Mouse (Mus musculus): ENCODE results near the gene Gm11444. TPM values are rescaled to one million over a fixed set of nuclear protein-coding genes. Genes with fewer than 3 reads are reported as not detected.

Gm11444 gene
- polyA plus RNA-seq, 1 experiment from 2014 or later, result not detected

- peak within 1 kb of the TSS; percentile 93 for H3K4me2 ChIP-seq
- H3K4me3 ChIP-seq (ENCODE audit: low read depth, low read length), result peak within 1 kb of the TSS; percentile 80
- H3K36me3 ChIP-seq (ENCODE audit: insufficient read depth), result peaks cover 36% of the 10 kb centered on the region
- no peaks in the 10 kb centered on the region for H3K9me3 ChIP-seq (ENCODE audit: low read depth, low read length)
- DNase-seq (peak; percentile 98), ATAC-seq (ENCODE audit: insufficient read depth) (peak; percentile 89)
- peaks cover 58% of the 10 kb centered on the region for H3K27me3 ChIP-seq (ENCODE audit: insufficient read depth, low read length)
- H3K9ac ChIP-seq, result peak within 1 kb of the TSS; percentile 99
- H3K27ac ChIP-seq (ENCODE audit: low read depth), result peak within 1 kb of the TSS; percentile 99
- peaks cover 17% of the 10 kb centered on the region for H3K4me1 ChIP-seq (ENCODE audit: insufficient read depth)
- 1% methylated on average over 52 of the region's 52 CpGs for WGBS
- 0 out of 2 replicates have a peak, but pooled peaks have one; percentile 22 for TF ChIP-seq CTCF (IDR thresholded peaks at IDR 0.05; ENCODE audit: low read depth)
These were observed 17.8 kb downstream of the Gm11444 start, which contains the start of gene Tbx2 for GRCm38 (mm10) chr11:85832231-85832924. Gene Tbx2, plus strand, starts transcription at chr11:85832551.

GRCm38 (mm10) chr11:85831656-85832230 lies 18.4 kb downstream of the Gm11444 start:
- H3K27me3 ChIP-seq (ENCODE audit: insufficient read depth, low read length), result peaks cover 57% of the 10 kb centered on the region
- H3K4me2 ChIP-seq, result peak overlapping the region; percentile 93
- peak overlapping the region; percentile 99 for H3K9ac ChIP-seq
- H3K36me3 ChIP-seq (ENCODE audit: insufficient read depth), result peaks cover 30% of the 10 kb centered on the region
- peak overlapping the region; percentile 99 for H3K27ac ChIP-seq (ENCODE audit: low read depth)
- ATAC-seq (ENCODE audit: insufficient read depth) (no peak), DNase-seq (peak; percentile 81)
- no peaks in the 10 kb centered on the region for H3K9me3 ChIP-seq (ENCODE audit: low read depth, low read length)
- peaks cover 24% of the 10 kb centered on the region for H3K4me1 ChIP-seq (ENCODE audit: insufficient read depth)
- TF ChIP-seq CTCF (IDR thresholded peaks at IDR 0.05; ENCODE audit: low read depth), result no peak
- peak overlapping the region; percentile 80 for H3K4me3 ChIP-seq (ENCODE audit: low read depth, low read length)
- WGBS, result under 1% methylated on average over 33 of the region's 33 CpGs

GRCm38 (mm10) chr11:85830901-85831341 lies 19.2 kb downstream of the Gm11444 start:
- H3K27ac ChIP-seq (ENCODE audit: low read depth), result peak overlapping the region; percentile 99
- peaks cover 22% of the 10 kb centered on the region for H3K36me3 ChIP-seq (ENCODE audit: insufficient read depth)
- H3K9ac ChIP-seq, result peak overlapping the region; percentile 99
- ATAC-seq (ENCODE audit: insufficient read depth), result no peak
- 2% methylated on average over 17 of the region's 17 CpGs for WGBS
- peak overlapping the region; percentile 93 for H3K4me2 ChIP-seq
- H3K4me3 ChIP-seq (ENCODE audit: low read depth, low read length), result peak overlapping the region; percentile 80
- TF ChIP-seq CTCF (IDR thresholded peaks at IDR 0.05; ENCODE audit: low read depth), result peak; percentile 63
- H3K27me3 ChIP-seq (ENCODE audit: insufficient read depth, low read length), result peaks cover 54% of the 10 kb centered on the region
- H3K4me1 ChIP-seq (ENCODE audit: insufficient read depth), result peaks cover 24% of the 10 kb centered on the region
- no peaks in the 10 kb centered on the region for H3K9me3 ChIP-seq (ENCODE audit: low read depth, low read length)
- DNase-seq, result peak; percentile 82

GRCm38 (mm10) chr11:85829520-85830440 lies 20.4 kb downstream of the Gm11444 start:
- DNase-seq, result peak; percentile 86
- H3K36me3 ChIP-seq (ENCODE audit: insufficient read depth), result peaks cover 10% of the 10 kb centered on the region
- under 1% methylated on average over 60 of the region's 61 CpGs for WGBS
- H3K27ac ChIP-seq (ENCODE audit: low read depth), result peak overlapping the region; percentile 99
- TF ChIP-seq CTCF (IDR thresholded peaks at IDR 0.05; ENCODE audit: low read depth), result peak; percentile 29
- peak overlapping the region; percentile 99 for H3K9ac ChIP-seq
- peak overlapping the region; percentile 80 for H3K4me3 ChIP-seq (ENCODE audit: low read depth, low read length)
- peaks cover 42% of the 10 kb centered on the region for H3K27me3 ChIP-seq (ENCODE audit: insufficient read depth, low read length)
- no peaks in the 10 kb centered on the region for H3K9me3 ChIP-seq (ENCODE audit: low read depth, low read length)
- peak; percentile 33 for ATAC-seq (ENCODE audit: insufficient read depth)
- peaks cover 28% of the 10 kb centered on the region for H3K4me1 ChIP-seq (ENCODE audit: insufficient read depth)
- H3K4me2 ChIP-seq, result peak overlapping the region; percentile 93

GRCm38 (mm10) chr11:85828691-85829519 lies 21.2 kb downstream of the Gm11444 start:
- Histone ChIP-seq H3K27ac (ENCODE audit: low read depth) (peak overlapping the region; percentile 99), H3K27me3 (ENCODE audit: insufficient read depth, low read length) (peaks cover 35% of the 10 kb centered on the region), H3K36me3 (ENCODE audit: insufficient read depth) (peaks cover 1% of the 10 kb centered on the region), H3K9ac (peak overlapping the region; percentile 99), H3K4me3 (ENCODE audit: low read depth, low read length) (peak overlapping the region; percentile 80), H3K9me3 (ENCODE audit: low read depth, low read length) (no peaks in the 10 kb centered on the region), H3K4me2 (peak overlapping the region; percentile 93), H3K4me1 (ENCODE audit: insufficient read depth) (peaks cover 28% of the 10 kb centered on the region)
- no peak for TF ChIP-seq CTCF (IDR thresholded peaks at IDR 0.05; ENCODE audit: low read depth)
- no peak for ATAC-seq (ENCODE audit: insufficient read depth)
- DNase-seq, result peak; percentile 47
- WGBS, result 16% methylated on average over 38 of the region's 38 CpGs

GRCm38 (mm10) chr11:85827342-85827741 lies 22.8 kb downstream of the Gm11444 start:
- peak overlapping the region; percentile 25; the same call in 1 of the 2 replicates for H3K4me2 ChIP-seq
- 20% methylated on average over 9 of the region's 9 CpGs for WGBS
- H3K9ac ChIP-seq, result peak overlapping the region; percentile 16; the same call in 1 of the 2 replicates
- H3K27ac ChIP-seq (ENCODE audit: low read depth), result peak overlapping the region; percentile 40; the same call in 1 of the 2 replicates
- peaks cover 33% of the 10 kb centered on the region for H3K27me3 ChIP-seq (ENCODE audit: insufficient read depth, low read length)
- peaks cover 33% of the 10 kb centered on the region for H3K4me1 ChIP-seq (ENCODE audit: insufficient read depth)
- ATAC-seq (ENCODE audit: insufficient read depth) (no peak), DNase-seq (peak; percentile 60)
- TF ChIP-seq CTCF (IDR thresholded peaks at IDR 0.05; ENCODE audit: low read depth), result no peak
- no peaks in the 10 kb centered on the region for H3K36me3 ChIP-seq (ENCODE audit: insufficient read depth)
- no peak overlapping the region for H3K4me3 ChIP-seq (ENCODE audit: low read depth, low read length)
- no peaks in the 10 kb centered on the region for H3K9me3 ChIP-seq (ENCODE audit: low read depth, low read length)
